Mouse (Mus musculus): ENCODE results near the gene Ldlr.
"Not testable (repeated sequence)": the region's sequence is repeated elsewhere in the genome, so short reads cannot be mapped to it uniquely, and the experiment has no call there.

Ldlr gene

DNA sequence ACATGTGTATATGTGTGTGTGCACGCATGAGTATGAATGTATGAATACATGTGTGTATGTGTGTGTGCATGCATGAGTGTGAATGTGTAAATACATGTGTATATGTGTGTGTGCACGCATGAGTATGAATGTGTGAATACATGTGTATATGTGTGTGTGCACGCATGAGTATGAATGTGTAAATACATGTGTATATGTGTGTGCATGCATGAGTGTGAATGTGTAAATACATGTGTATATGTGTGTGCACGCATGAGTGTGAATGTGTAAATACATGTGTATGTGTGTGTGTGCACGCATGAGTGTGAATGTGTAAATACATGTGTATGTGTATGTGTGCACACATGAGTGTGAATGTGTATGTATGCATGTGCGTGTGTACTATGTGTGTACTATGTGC is 70.2 kb downstream of the Ldlr start:
- DNase-seq = not testable (repeated sequence)

DNA sequence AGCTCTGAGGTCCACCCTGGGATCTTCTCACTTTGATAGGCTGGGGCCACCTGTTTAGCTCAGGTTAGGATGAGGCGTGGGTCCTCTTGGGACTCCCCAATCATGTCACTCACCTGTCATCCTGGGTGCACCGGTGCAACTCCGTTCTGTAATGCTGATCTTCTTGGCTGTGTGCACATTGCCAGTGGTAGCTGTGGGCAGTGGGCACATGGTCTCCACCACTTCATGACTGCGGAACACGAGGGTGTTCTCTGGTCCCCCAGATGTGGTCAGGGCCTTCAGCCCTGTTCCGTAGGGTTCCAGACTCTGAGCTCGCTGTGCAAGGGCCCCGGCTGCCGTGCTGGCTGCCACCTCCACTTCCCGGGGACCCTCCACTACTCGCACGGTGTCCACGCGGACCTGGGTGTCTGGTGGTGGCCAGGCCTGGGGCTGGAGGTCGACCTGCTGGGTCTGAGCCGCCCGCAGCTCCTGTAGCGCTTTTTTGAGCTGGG is 71.1 kb downstream of the Ldlr start:
- no peak for DNase-seq

DNA sequence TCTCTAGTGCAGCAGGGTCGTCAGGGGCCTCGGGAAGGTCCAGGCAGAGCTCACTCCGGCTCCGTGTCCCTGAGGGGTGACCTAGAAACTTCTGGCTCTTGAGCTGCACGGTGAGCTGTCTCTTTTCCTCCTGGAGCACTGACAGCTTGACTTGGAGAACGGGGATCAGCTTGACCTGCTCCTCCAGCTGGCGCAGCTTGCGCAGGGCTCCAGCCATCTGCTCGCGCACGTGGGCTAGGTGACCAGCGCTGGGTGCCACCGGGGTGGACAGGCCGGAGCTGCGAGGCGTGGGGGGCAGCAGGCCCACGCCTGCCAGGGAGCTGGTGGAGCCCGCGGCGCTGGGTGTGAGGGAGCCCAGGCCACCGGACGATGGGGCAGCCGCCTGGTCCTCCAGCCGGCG is 71.6 kb downstream of the Ldlr start:
- no peak for DNase-seq

DNA sequence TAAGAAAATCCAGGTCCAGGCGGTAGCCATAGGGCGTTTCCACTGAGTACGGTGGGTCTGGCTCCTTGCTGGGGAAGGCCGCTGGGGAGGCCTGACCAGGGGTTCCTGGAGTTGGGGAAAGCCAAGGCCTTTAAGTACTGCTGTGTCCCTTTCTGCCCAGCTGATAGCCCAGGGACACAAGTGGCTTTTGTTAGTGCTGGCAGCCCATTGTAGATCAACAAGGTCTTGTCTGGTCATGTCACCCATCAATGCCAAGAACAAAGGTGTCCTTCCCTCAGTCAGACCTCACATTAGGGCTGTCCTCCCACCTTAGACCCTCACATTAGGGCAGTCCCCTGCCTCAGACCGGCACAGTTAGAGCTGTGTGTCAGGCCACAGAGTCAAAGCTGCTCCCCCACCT is 72.3 kb downstream of the Ldlr start:
- no peak for DNase-seq

DNA sequence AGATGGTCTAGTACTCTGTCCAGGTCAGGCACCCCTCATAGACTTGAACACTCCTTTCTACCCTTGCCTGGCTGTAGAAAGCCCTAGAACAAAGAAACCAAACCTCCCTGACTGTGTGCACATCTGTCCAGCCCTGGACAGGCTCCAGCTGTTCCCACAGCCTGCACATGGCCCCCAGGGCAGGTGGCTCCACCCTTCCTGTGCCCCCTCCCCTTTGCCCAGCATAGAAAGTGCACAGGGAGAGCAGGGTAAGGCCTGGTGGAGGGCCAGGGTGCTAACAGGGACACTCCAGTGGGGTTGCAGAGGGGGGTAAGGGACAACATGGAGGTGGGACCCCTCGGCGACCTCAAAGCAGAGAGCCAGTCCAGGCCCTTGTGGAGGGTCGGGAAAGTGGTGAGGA is 73.0 kb downstream of the Ldlr start:
- DNase-seq = no peak

DNA sequence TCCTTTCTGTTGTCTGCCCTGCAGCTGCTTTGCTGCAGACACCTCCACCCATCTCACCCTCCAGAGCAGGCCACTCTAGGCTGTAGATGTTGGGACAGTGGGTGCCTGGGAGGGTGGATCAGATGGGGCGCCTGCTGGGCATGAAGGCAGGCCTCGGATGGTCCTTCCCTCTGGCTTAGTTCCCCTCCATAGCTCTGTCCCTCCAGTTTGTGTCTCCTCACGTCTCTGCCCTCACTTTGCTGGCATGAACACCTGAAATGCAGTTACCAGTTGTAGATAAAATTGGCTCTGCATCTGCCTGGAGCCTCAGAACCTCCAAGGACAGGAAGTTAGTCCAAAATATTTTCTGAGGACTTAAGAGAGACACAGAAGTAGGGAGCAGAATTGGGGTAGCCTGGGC is 73.6 kb downstream of the Ldlr start:
- no peak for DNase-seq

DNA sequence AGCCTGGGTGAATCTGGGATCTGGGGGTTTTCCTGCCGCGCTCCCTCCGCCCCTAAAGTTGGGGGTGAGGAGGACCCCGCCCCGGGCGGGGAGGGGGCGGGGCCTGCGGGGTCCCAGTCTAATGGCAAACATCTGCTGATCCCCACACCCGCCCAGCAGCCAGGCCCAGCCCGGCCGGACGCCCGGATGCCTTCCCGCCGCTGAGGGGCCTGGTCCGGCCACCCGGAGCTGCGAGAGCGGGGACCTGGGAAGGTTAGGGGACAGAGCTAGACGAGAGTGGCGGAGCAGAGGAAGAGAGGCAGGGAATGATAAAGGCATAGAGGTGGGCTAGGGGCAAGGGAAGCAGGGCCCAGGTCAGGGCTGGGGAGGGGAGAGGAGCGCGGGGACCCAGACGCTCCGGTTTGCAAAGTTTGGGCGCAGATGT is 74.7 kb downstream of the Ldlr start:
- peak; percentile 73 for DNase-seq

DNA sequence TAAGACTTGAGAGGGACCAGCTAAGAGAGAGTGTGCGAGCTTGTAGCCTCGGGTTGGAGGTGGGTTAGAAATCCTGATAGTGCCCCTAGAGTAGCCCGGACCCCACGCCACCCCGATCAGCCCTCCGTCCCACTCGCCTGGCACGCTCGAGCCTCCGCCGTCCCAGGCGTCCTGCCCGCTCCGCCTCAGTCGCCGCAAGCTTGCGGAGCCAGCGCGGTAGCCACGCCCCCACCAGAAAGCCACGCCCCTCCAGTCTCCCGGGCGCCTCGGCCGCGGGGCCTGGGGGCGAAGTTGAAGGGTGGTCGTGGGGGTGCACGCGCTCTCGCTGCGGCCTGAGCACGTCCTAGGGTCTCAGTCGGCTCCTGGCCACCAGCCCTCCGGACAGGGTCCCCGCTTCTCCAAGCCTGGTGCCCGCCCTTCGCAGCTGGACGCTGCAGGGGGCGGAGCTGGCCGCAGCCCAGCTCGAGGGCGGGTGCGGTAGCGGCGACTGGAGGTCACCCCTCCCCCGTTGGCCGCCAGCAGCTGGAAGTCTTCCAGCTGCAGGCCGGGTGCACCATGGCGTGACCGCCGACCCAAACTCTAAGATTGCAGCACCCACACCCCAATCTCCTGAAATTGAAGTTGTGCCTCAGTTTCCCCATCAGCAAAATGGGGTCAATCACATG is 75.2 kb downstream of the Ldlr start, which contains the start of gene Kank2:
Gene Kank2, minus strand, starts transcription at position 400 of the 665 bp plus-strand sequence.
- peak; percentile 89 for DNase-seq

DNA sequence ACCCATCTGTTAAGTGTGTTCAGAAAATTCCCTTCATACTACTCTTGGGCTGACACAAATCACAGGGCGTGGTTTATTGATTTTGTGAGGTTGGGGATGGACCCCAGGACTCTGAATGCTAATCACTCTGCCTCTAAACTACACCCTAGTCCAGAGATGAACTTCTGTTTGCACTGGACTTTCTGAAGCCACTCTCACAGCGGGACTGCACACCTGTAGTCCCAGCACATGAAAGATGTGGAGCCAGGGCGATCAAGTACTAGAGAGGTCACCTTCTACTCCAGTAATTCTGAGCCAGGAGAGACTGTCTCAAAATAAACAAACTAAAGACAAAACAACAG is 75.7 kb downstream of the Ldlr start:
- no peak for DNase-seq
